Mouse (Mus musculus) stomach, embryonic 16.5 days (tissue): ENCODE measurements at regions not wholly inside any gene's neighbourhood (a gene's known extent, or its start where the extent isn't known, plus 50 kb on each side); places are given as distances from the start of the nearest gene placed in this dataset.

ENCODE experiments used
- ATAC-seq: fragments of 200-750 bp; cut with Nextera tagmentation; 2 replicates; pipeline ENCODE4 v1.8.0; 2017; ENCODE audit warnings: moderate number of reproducible peaks, moderate TSS enrichment; ENCODE audit not compliant: insufficient read depth, low FRiP score
- H3K27ac ChIP-seq: fragments of 300-500 bp; sonication (generic); 2 replicates; pipeline ENCODE4 v1.5.1; 2014; ENCODE audit warnings: low read length
- H3K27me3 ChIP-seq: fragments of 300-500 bp; sonication (generic); 2 replicates; pipeline ENCODE4 v1.6.1; 2014; ENCODE audit warnings: low read length, control low read depth, mixed read lengths; ENCODE audit not compliant: control insufficient read depth, insufficient read depth
- H3K36me3 ChIP-seq: fragments of 300-500 bp; sonication (generic); 2 replicates; pipeline ENCODE4 v1.6.1; 2014; ENCODE audit warnings: low read length; ENCODE audit not compliant: control insufficient read depth, insufficient read depth
- H3K4me1 ChIP-seq: fragments of 300-500 bp; sonication (generic); 2 replicates; pipeline ENCODE4 v1.6.1; 2014; ENCODE audit warnings: low read length, control low read depth, mixed read lengths; ENCODE audit not compliant: control insufficient read depth, insufficient read depth
- H3K4me2 ChIP-seq: fragments of 300-500 bp; sonication (generic); 2 replicates; pipeline ENCODE4 v1.6.1; 2014; ENCODE audit warnings: low read depth, low read length, mixed read lengths
- H3K4me3 ChIP-seq: fragments of 300-500 bp; sonication (generic); replicated peaks from 2 replicates; pipeline ENCODE4 v1.5.1; 2014; ENCODE audit warnings: mild to moderate bottlenecking, low read length
- H3K9ac ChIP-seq: fragments of 300-500 bp; sonication (generic); 2 replicates; pipeline ENCODE4 v1.6.1; 2014; ENCODE audit warnings: low read length
- H3K9me3 ChIP-seq: fragments of 300-500 bp; sonication (generic); replicated peaks from 2 replicates; pipeline ENCODE4 v1.6.1; 2016; ENCODE audit warnings: low read length, control low read depth; ENCODE audit not compliant: control insufficient read depth
- WGBS: fragments of 180-500 bp; shearing (Covaris S2); extraction: QIAGEN DNeasy Blood & Tissue Kit; methylation state at CpG from one replicate; pipeline ENCODE4 v1.1.7; 2014; 5-methylcytosine and 5-hydroxymethylcytosine counted together

GRCm38 (mm10) chr3:42006672-42007265, 264.4 kb downstream of the D3Ertd751e start:
- 59% methylated on average over 5 of the region's 5 CpGs for WGBS
- no peak for ATAC-seq

GRCm38 (mm10) chr3:42023187-42023586, 280.8 kb downstream of the D3Ertd751e start:
- H3K4me2 ChIP-seq: no peak overlapping the region
- no peak overlapping the region for H3K4me3 ChIP-seq
- H3K36me3 ChIP-seq: no peaks in the 10 kb centered on the region
- no peak for ATAC-seq
- H3K27me3 ChIP-seq: no peaks in the 10 kb centered on the region
- no peaks in the 10 kb centered on the region for H3K4me1 ChIP-seq
- WGBS: 72% methylated on average over 5 of the region's 5 CpGs
- H3K9ac ChIP-seq: no peak overlapping the region
- H3K9me3 ChIP-seq: no peaks in the 10 kb centered on the region
- H3K27ac ChIP-seq: no peak overlapping the region

More at GRCm38 (mm10) chr3:42006672-42007265, 264.4 kb downstream of the D3Ertd751e start:
- no peak overlapping the region for H3K27ac ChIP-seq
- no peaks in the 10 kb centered on the region for H3K4me1 ChIP-seq
- H3K4me2 ChIP-seq: no peak overlapping the region
- no peak overlapping the region for H3K9ac ChIP-seq
- H3K36me3 ChIP-seq: no peaks in the 10 kb centered on the region
- no peaks in the 10 kb centered on the region for H3K9me3 ChIP-seq
- H3K4me3 ChIP-seq: no peak overlapping the region
- H3K27me3 ChIP-seq: no peaks in the 10 kb centered on the region

- Histone ChIP-seq H3K36me3 (no peaks in the 10 kb centered on the region), H3K9me3 (no peaks in the 10 kb centered on the region), H3K4me2 (no peak overlapping the region), H3K9ac (no peak overlapping the region), H3K4me1 (no peaks in the 10 kb centered on the region), H3K27ac (no peak overlapping the region), H3K27me3 (no peaks in the 10 kb centered on the region), H3K4me3 (no peak overlapping the region)
- no peak for ATAC-seq
- 35% methylated on average over 4 of the region's 4 CpGs for WGBS
These were observed 297.2 kb downstream of the D3Ertd751e start for GRCm38 (mm10) chr3:42039632-42040031.

- Histone ChIP-seq H3K4me3 (no peak overlapping the region), H3K9ac (no peak overlapping the region), H3K9me3 (no peaks in the 10 kb centered on the region), H3K27ac (no peak overlapping the region), H3K4me2 (no peak overlapping the region), H3K4me1 (no peaks in the 10 kb centered on the region), H3K36me3 (no peaks in the 10 kb centered on the region), H3K27me3 (no peaks in the 10 kb centered on the region)
- WGBS: 48% methylated on average over 2 of the region's 2 CpGs
- no peak for ATAC-seq
These were observed 297.9 kb downstream of the D3Ertd751e start for GRCm38 (mm10) chr3:42040270-42040812.

GRCm38 (mm10) chr3:42040959-42041358, 298.5 kb downstream of the D3Ertd751e start:
- no peak overlapping the region for H3K27ac ChIP-seq
- ATAC-seq: no peak
- no peak overlapping the region for H3K4me2 ChIP-seq
- H3K9me3 ChIP-seq: no peaks in the 10 kb centered on the region
- H3K27me3 ChIP-seq: no peaks in the 10 kb centered on the region
- H3K9ac ChIP-seq: no peak overlapping the region
- no peak overlapping the region for H3K4me3 ChIP-seq
- H3K4me1 ChIP-seq: no peaks in the 10 kb centered on the region
- no peaks in the 10 kb centered on the region for H3K36me3 ChIP-seq
- WGBS: 83% methylated on average over 2 of the region's 2 CpGs

- 91% methylated on average over 10 of the region's 10 CpGs for WGBS
- H3K9me3 ChIP-seq: no peaks in the 10 kb centered on the region
- H3K9ac ChIP-seq: no peak overlapping the region
- no peaks in the 10 kb centered on the region for H3K27me3 ChIP-seq
- H3K4me1 ChIP-seq: no peaks in the 10 kb centered on the region
- ATAC-seq: no peak
- H3K4me3 ChIP-seq: no peak overlapping the region
- H3K4me2 ChIP-seq: no peak overlapping the region
- no peak overlapping the region for H3K27ac ChIP-seq
- no peaks in the 10 kb centered on the region for H3K36me3 ChIP-seq
These were observed 315.0 kb downstream of the D3Ertd751e start for GRCm38 (mm10) chr3:42057286-42057868.

- Histone ChIP-seq H3K27ac (no peak overlapping the region), H3K9ac (no peak overlapping the region), H3K4me2 (no peak overlapping the region), H3K4me3 (no peak overlapping the region), H3K27me3 (no peaks in the 10 kb centered on the region), H3K9me3 (no peaks in the 10 kb centered on the region), H3K36me3 (no peaks in the 10 kb centered on the region), H3K4me1 (no peaks in the 10 kb centered on the region)
- ATAC-seq: no peak
- 57% methylated on average over 7 of the region's 7 CpGs for WGBS
These were observed 322.9 kb downstream of the D3Ertd751e start for GRCm38 (mm10) chr3:42065093-42065935.

GRCm38 (mm10) chr3:42065962-42066361, 323.6 kb downstream of the D3Ertd751e start:
- Histone ChIP-seq H3K36me3 (no peaks in the 10 kb centered on the region), H3K4me3 (no peak overlapping the region), H3K4me1 (no peaks in the 10 kb centered on the region), H3K27ac (no peak overlapping the region), H3K9me3 (no peaks in the 10 kb centered on the region), H3K9ac (no peak overlapping the region), H3K27me3 (no peaks in the 10 kb centered on the region), H3K4me2 (no peak overlapping the region)
- ATAC-seq: no peak
- 55% methylated on average over 3 of the region's 3 CpGs for WGBS

- Histone ChIP-seq H3K36me3 (no peaks in the 10 kb centered on the region), H3K4me2 (no peak overlapping the region), H3K27me3 (no peaks in the 10 kb centered on the region), H3K9ac (no peak overlapping the region), H3K9me3 (no peaks in the 10 kb centered on the region), H3K4me3 (no peak overlapping the region), H3K27ac (no peak overlapping the region), H3K4me1 (no peaks in the 10 kb centered on the region)
- 81% methylated on average over 5 of the region's 5 CpGs for WGBS
- no peak for ATAC-seq
These were observed 324.6 kb downstream of the D3Ertd751e start for GRCm38 (mm10) chr3:42067036-42067435.
